Mouse (Mus musculus): ENCODE measurements around the gene Armc3. TPM values are rescaled to one million over a fixed set of nuclear protein-coding genes. Genes with fewer than 3 reads are reported as not detected.
"Not testable (repeated sequence)": the region's sequence is repeated elsewhere in the genome, so short reads cannot be mapped to it uniquely, and the experiment has no call there.

Armc3 gene
- total RNA-seq, 2 experiments from 2014 or later = 0.50 to 0.57 TPM

DNA sequence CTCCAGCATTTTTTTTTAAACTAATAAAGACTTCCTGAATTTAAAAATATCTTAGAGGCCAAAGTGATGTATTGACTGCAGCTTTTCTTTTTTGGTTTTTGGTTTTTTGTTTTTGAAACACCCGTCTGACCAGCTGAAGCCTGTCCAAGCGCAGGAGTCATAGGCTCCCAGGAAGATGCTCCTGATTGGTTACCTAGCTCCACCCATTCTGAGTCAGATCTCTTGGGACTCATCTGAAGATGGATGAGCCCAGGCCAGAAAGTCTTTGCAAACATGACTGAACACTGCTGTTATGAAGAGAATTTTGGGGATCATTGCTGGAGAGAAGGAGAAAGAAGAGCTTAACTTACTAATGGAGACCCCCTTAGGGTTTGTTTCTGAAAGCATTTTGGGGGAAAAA lies 68.3 kb downstream of the Armc3 start:
- intact Hi-C loops (cut with DNase I) = no loop called here
- no peak for DNase-seq (ENCODE audit: low spot score in 2 of 2)

DNA sequence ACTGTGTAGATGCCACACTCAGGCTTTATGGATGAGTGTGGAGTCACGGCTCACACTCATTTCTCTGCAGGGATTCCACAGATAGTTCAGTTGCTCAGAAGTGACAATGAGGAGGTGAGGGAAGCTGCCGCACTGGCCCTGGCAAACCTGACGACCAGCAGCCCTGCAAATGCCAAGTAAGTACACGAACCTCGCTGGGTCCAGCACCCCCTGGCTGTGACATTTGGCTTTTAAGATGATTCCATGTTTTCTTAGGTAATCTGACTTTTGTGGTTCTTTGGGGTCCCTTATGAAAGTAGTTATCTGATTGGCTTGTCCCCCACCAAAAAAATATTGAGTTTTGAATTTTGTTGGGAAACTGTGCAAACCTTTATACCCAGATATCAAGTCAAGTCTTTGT lies 70.9 kb downstream of the Armc3 start:
- intact Hi-C loops (cut with DNase I) = loop anchor here (10.0 kb wide), 3 partner anchors 915 to 1845 kb away; no protein-coding TSS in a partner anchor

DNA sequence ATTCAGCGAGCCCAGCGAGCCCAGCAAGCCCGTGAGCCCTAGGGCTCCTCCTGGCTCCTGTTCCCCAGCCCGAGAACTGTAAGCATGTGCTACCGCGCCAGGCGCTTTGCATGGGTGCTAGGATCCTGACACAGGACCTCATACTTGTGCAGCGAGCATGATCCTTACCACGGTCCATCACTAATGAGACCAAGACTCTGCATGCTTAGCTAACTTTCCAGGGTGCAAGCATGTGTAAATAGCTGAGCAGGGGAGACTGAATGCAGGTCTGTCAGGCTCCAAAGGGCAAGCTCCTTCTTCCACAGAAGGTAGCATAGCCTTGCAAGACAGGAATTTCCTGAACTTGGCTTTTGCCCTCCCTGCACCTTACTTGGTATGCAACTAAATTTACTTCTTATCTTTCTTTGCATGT lies 71.6 kb downstream of the Armc3 start:
- intact Hi-C loops (cut with DNase I) = loop anchor here (10.0 kb wide), 3 partner anchors 916 to 1846 kb away; no protein-coding TSS in a partner anchor
- DNase-seq (ENCODE audit: low spot score in 2 of 2) = no peak

More for the DNA sequence above, 70.9 kb downstream of the Armc3 start:
- no peak for DNase-seq (ENCODE audit: low spot score in 2 of 2)

DNA sequence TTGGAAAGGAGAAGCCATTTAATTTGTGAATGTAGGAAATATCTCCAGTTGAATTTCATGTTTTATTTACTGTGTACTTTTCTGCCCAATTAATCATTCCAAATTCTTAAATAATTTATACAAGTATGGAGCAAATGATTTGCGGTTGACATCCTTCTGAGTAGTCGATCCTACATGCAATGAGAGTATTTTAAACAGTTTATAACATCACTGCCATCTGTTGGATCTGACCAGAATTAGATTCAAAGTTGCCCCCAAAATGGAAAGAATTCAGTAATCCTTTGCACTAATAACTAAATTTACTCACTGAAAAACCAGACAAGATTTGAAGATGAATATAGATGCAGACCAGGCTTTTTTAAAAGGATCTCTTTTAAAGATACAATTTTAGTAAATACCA lies 75.5 kb downstream of the Armc3 start:
- no peak for DNase-seq (ENCODE audit: low spot score in 2 of 2)
- intact Hi-C loops (cut with DNase I) = loop anchor here (10.0 kb wide), 3 partner anchors 920 to 1850 kb away; no protein-coding TSS in a partner anchor

DNA sequence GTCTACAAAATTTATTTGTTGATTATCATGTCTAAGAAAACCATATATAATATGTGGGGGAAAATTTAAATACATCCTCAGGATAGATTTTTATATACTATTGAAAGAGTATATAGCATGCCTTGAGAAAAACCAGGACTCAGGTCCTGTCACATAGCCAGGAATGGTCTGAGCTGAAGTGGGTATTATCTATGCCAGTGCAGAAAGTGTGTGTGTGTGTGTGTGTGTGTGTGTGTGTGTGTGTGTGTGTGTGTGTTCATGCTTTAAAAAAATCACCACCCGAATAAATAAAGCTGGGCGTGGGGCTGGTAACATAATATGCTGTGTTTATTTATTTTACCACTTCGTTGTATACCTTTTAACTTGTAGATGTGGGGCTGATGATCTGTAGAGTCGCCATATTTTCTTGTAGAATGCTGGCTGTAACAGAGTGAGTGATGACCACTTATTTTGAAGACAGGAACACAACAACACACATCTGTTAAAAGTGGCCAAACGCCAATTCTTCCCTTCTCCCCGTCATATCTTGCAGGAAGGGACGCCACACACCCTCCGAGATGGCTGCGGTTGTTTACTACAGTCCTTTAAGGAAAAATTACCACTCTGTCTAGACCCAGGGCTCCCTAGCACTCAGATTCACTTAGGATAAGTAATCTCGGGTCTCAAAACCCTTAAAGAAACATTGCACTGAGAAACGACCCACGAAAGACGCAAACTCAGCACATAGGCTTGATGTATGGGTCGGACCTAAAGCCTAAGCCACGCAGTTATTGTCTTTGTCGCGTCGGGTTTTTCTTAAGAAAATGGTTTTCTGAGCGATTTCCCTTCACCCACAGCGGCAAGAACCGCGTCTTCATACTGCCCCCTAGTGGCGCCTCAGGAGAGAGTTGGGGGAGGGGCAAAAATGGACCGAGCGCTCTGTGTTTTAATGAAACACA lies 76.8 kb downstream of the Armc3 start:
- DNase-seq (ENCODE audit: low spot score in 2 of 2) = peak; percentile 83 to 86

DNA sequence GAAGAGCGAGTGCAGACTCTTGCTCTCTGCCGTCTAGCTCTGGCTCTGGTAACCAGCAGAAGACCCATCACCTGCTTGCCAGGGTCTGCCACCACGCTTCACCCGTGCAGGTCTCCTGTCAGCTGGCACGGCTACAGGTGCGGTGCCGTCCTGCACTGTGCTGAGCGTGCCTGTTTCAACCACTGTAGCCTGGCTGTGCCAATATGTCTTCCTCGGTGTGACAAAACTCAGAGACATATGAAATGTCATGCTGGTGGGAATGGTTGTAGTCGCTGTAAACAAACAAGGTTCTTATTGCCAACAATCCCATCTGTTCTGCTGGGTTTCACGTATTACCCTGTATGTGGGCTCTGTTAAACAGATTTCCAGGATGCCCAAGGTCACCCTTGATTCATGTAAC lies 81.2 kb downstream of the Armc3 start:
- intact Hi-C loops (cut with DNase I) = no loop called here

More for the DNA sequence above, 76.8 kb downstream of the Armc3 start:
- intact Hi-C loops (cut with DNase I) = loop anchor here (1.0 to 10.0 kb wide), 9 partner anchors 69 to 1851 kb away; partner anchors contain the start of genes 4930426L09Rik, Bmi1, Dnajc1 and Pip4k2a

DNA sequence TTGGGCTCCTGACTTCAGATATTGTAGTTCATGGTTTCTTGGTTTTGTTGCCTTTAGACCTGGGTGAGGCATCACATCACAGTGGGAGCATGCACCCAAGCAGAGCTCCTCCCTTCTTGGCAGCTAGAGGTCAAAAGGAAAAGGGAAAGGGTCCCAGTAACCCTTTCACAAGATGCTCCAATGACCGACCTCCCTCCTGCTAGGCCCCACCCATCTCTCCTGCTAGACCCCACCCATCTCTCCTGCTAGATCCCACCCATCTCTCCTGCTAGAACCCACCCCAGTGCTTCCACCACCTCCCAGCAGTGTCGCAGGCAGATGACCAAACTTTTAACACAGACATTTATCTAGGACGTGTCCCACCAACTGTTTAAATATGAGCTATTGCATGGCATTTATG lies 93.3 kb downstream of the Armc3 start:
- DNase-seq (ENCODE audit: low spot score in 2 of 2) = no peak
- intact Hi-C loops (cut with DNase I) = no loop called here

More for the DNA sequence above, 81.2 kb downstream of the Armc3 start:
- DNase-seq (ENCODE audit: low spot score in 2 of 2) = no peak

DNA sequence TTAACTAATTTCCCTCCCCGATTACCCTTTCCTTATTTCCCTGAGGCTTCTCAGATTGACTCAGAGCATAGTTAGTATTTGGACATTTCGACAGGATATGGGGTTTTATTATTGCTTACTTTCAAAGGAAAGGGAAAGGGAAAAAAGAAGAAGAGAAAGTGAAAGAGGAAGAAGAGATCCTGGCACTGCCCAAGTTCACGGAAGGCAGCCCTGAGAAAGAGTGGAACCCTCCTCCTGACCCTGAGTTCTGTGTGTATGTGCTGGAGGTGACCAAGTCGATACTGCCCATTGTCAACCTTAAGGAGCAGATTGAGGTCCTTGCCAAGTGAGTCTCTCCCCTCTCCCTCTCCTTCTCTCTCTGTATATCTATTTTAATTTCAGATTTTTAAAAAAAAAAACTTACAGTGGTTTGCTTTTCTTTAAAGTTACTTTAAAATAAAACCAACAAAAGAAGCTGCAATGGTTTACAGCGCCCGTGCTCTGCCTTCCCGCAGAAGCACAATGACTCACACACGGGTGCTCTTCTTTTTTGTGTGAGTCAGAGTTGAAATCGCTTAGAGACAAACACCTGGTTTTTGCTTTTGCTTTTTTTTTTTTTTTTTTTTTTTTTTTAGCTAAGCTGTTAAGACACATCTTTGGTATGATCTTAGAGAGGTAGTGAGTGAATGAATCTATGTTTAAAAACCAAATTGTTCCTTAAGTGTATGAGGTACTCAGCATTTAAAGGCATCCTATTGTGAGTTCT lies 101.4 kb downstream of the Armc3 start:
- peak in 1 of 2 experiments; percentile 13 for DNase-seq (ENCODE audit: low spot score in 2 of 2)
- intact Hi-C loops (cut with DNase I) = no loop called here

DNA sequence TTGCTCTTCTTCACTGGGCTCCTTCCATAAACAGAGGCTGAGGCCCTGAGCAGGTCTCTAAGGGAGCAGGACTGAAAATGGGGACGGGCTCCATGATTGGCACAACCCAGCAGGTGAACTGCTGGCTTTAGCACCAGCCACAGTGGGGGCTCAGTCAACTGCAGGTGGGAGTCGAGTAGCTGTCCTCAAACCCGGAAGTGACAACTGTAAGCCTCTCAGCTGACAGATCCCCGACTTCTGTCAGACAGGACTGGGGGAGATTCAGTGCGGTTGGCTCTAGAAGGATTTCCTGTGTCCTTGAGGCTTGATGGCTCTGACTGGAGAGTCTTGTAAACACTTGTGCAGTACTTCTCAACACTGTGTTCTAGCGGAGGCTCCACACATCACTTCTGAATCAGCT lies 102.1 kb downstream of the Armc3 start:
- DNase-seq (ENCODE audit: low spot score in 2 of 2) = no peak

DNA sequence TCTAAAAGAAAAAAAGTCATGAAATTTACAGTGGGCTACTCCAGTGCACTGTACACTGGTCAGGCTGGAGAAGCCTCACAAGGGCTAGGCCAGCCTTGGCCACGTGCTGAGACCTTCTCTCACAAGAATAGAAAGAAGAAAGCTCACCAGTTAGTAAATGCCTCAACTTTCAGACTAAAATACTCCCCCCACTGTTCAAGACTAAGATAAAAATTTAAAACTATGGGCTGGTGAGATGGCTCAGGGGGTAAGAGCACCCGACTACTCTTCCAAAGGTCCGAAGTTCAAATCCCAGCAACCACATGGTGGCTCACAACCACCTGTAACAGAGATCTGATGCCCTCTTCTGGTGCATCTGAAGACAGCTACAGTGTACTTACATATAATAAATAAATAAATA lies 104.0 kb downstream of the Armc3 start:
- DNase-seq (ENCODE audit: low spot score in 2 of 2); intact Hi-C loops (cut with DNase I): not testable (repeated sequence)

More for the DNA sequence above, 102.1 kb downstream of the Armc3 start:
- intact Hi-C loops (cut with DNase I) = no loop called here

DNA sequence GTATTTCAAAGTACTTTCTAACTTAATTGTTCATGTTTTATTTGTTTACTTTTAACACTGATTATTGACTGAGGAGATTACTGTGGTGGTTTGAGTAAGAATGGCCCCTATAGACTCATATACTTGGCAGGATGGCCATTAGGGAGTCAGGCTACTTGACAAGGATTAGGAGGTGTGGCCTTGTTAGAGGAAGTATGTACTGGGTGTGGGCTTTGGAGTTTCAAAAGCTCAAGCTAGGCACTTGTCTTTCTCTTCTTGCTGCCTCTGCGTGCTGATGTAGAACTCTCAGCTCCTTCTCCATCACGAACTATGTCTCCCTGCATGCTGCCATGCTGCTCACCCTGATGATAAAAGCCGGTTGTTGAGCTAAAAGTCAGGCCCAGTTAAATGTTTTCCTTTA lies 111.4 kb downstream of the Armc3 start:
- intact Hi-C loops (cut with DNase I) = no loop called here
- DNase-seq (ENCODE audit: low spot score in 2 of 2) = no peak

DNA sequence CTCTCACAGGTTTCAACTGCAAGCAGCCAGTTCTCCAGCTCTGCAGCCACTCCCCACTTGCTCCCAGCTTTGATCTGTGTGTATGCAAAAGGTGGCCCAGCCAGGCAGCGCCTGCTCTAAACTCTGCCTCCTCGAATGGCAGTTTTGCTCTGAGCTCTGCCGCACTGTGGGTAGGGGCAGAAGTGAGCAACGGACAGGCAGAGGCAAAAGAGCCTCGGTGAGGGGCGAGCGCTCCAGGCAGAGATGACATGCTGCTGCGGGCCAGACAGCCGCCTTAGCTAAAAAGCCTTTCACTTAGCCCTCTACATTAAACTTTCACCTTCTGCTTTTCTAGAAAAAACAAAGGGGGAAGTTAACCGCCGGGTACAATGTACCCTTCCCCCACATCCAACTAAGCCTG lies 117.0 kb downstream of the Armc3 start:
- no peak for DNase-seq (ENCODE audit: low spot score in 2 of 2)

DNA sequence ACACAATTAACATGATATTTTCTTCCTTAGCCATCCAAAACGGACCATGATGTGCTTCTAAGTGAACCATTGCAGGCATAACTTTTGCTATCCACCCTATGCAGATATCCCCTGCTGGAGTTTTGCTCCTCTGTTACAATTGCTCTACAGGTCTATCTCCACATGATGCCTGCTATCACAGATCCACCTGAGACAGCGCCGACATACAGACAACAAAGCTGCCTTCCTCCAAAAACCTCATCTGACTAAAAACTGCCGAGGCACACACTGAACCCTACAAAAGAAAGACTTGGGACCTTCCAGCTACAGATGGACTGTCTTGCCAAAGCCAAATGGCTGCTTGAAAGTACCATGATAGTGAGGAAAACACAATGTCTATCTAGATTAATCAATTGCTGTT lies 117.6 kb downstream of the Armc3 start:
- DNase-seq (ENCODE audit: low spot score in 2 of 2) = no peak
- intact Hi-C loops (cut with DNase I) = no loop called here

More for the DNA sequence above, 117.0 kb downstream of the Armc3 start:
- intact Hi-C loops (cut with DNase I) = no loop called here

DNA sequence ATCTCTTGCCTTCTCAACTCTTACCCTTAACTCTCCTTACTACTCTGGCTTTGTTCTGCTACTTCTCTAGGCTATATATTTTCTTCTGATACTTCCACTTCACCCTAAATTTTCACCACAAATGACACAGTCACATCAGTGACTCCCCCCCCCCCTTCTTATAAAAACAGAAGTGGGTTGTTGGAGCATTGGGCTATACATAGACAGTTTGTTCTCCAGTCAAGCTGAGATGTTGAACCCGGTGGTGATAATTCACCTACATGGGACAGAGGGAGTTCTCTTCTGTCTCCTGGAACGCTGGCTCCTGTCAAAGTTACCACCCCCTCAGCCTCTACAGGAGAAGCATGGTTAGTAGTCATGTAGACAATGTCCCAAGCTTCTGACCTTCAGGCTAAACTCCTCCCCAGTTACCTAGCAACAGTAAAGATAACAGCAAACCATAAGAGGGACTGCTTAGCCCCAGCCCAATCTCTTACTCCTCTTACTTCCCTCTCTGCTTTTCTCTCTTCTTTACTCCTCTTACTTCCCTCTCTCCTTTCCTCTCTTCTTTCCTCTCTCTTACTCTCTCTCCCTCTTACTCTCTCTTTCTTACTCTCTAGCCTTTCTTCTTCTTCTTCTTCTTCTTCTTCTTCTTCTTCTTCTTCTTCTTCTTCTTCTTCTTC lies 118.2 kb downstream of the Armc3 start:
- intact Hi-C loops (cut with DNase I) = not testable (repeated sequence)

DNA sequence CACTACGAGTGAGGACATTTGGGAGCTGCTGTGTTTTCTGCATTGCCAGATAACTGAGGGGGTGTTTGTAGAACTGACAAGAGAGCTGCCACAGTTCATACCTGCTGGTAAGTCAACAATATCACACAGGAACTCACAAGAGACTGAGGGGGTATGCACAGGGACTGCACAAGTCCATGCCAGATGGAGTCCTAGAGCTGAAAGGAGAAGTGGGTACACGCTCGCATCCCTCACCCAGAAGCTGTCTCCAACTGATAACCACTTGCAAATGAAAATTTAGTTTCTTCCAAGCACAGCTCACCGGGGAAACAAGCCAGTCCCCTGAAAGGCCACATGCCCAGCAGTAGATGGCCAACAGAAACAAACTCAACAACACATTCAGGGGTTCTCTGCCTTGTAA lies 119.4 kb downstream of the Armc3 start:
- intact Hi-C loops (cut with DNase I) = no loop called here
- DNase-seq (ENCODE audit: low spot score in 2 of 2) = no peak

More for the DNA sequence above, 118.2 kb downstream of the Armc3 start:
- DNase-seq (ENCODE audit: low spot score in 2 of 2) = not testable (repeated sequence)

DNA sequence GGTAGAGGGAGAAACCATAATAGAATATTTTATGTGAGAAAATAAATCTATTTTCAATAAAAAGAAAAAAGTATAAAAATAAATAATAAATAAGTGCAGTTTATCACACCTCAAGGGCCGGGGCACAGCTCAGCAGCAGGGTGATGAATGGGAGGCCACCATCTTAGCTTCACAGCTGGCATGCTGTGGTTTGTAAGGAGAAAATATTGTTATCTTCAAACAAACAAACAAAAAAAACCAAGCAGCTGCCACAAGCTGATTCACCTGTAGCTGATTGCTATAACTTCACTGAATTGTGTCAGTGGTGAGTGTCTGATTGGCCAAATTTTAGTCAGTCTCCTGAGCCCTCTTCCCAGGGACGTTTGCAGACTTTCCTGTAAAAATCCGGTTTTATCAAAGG lies 120.2 kb downstream of the Armc3 start:
- intact Hi-C loops (cut with DNase I) = no loop called here
- DNase-seq (ENCODE audit: low spot score in 2 of 2) = no peak

DNA sequence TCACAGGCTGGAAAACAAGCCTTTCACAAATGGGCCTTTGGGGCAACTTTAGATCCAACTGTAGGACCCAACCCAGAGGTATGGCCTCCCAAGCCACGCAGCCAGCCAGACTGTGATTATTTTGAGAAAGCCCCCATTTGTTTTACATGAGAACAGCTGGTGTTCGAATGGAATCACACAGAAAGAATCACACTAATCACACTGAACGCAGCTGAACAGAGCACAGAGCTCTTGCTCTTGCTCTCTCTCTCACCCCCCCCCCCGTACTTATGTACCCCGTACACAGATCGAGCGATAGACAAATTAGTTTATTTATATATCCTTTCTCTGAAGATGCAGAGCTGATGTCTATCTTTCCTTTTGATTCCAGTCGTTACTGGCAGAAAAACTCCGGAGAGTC lies 123.3 kb downstream of the Armc3 start:
- no peak for DNase-seq (ENCODE audit: low spot score in 2 of 2)
- intact Hi-C loops (cut with DNase I) = no loop called here

DNA sequence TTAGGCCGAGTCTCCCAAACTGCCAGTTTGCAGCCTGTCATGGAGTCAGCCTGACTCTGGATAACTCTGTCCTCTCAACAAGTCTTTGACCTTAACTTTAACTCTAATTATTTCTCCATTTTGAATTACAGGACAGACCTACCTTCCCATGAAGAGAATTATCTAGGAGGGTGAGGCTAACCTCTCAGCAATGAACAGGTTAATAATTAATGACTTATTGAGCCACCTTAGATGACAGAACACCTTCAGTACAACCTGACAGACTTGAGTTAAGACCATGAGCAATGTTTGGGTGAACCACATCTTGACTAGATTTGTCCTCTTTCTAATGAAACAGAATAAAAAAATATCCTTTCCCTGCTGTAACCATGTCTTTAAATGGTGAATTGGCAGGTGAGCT lies 127.3 kb downstream of the Armc3 start:
- intact Hi-C loops (cut with DNase I) = no loop called here
- DNase-seq (ENCODE audit: low spot score in 2 of 2) = no peak

DNA sequence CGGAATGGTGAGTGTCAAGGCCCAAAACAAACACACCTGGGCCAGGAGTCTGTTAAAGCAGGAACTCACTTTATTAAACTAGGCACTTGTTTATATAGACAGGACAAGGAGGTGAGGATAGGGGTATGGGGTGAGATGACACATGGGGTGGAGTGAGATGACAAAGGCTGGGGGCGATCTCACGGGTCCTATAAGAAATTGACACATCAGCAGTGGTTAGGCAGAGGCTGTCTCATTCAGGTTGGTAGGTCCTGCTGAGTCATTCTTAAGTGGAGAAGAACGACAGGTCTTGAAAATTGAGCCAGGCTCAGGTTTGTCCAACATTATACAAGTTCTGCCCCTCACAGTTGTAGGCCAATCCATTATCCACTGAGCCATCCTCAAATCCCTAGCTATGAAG lies 128.7 kb downstream of the Armc3 start:
- no peak for DNase-seq (ENCODE audit: low spot score in 2 of 2)
- intact Hi-C loops (cut with DNase I) = no loop called here
